Mouse (Mus musculus): ENCODE measurements around the gene Ppt2.

DNA sequence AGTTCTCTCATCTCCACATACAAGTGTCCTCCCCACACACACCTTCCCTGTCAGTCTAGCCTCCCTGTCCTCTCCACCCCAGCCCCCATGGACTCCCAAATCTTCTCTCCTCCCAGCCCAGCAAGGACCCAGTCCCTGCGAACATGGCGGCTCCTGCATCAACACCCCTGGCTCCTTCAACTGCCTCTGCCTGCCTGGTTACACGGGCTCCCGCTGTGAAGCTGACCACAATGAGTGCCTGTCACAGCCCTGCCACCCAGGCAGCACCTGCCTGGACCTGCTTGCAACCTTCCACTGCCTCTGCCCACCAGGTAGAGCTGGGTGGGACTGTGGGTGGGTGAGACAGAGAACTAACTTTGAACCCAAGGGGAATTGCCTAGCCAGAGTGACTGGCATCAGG, 58.4 kb downstream of the Ppt2 start:
- TF ChIP-seq CTCF (IDR thresholded peaks at IDR 0.05; ENCODE audit: control insufficient read depth, insufficient read depth, low read length) (no peak), POLR2A (IDR thresholded peaks at IDR 0.05; ENCODE audit: borderline replicate concordance, control insufficient read depth, low read depth, low read length) (no peak)

Measured in bone marrow, adult 2 months (tissue).